Mouse (Mus musculus): ENCODE measurements at regions not wholly inside any gene's neighbourhood (a gene's known extent, or its start where the extent isn't known, plus 50 kb on each side); places are given as distances from the start of the nearest gene placed in this dataset.

DNA sequence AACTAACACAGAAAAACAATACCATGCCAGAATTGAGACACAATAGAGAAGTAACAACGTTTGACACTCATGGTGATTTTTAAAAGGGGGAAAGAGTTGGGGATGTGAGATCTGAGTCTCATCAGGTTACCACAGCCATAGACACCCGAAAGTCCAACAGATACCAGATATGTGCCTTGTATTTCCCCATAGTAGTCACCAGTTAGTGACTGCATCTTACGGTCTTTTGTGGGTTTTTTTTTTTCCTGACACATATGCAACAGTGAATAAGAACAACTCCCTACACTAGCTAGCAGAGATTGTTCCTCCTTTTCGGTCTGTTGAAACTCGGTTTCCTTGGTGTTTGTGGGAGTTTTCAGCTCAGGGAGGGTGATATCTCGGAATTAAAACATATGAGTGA, 127.4 kb downstream of the Zbtb18 start:
- DNase-seq, result no peak

DNA sequence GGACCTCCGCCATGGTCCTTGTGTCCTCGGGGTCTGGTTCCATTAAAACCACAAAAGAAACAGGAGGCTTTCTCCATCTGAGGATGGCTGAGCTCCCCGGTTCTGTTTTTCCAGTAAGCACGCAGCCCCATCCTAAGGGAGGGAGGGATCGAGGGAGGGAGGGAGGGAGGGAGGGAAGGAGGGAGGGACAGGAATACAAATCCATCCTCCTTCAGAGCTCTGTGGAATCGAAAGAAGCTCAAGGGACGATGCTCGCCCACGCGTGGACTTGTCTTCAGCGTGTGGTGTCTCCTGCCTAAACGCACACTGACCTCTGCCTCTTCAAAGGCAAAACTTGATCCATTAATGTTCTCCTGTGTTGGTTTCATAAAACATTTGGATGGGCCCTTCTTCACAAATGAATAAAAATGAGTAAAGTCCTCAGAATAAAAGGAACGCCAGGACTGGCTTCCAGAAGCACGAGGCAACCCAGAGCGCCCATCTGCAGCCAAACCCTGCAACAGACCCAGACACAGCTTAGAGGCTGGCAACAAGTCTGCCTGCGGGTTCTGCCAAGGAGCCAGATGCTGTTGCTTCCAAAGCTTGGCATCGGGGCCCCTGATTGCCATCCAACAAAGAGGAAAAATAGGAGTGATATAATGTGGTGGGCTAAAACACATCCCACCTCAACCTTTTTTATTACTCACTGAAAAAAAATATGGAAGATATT, 131.0 kb downstream of the Zbtb18 start:
- DNase-seq, result no peak

DNA sequence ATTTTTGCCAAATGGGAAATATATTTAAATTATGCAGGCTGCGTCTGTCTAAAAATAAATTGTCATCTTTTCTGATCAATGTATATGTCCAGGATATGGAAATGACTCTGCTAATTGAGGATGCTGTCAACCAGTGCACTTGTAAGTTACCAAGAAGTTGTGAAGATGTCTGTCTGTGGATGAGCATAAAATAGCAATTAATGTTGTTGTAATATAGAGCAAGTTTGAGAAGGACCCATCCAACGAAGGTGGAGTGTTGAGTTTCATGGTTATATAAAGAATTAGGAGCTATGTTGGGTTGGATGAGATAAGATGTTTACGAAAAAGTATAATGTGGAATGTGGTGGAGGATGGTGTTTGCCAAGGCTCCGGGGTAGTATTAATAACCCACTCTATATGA, 131.6 kb downstream of the Zbtb18 start:
- DNase-seq, result no peak

DNA sequence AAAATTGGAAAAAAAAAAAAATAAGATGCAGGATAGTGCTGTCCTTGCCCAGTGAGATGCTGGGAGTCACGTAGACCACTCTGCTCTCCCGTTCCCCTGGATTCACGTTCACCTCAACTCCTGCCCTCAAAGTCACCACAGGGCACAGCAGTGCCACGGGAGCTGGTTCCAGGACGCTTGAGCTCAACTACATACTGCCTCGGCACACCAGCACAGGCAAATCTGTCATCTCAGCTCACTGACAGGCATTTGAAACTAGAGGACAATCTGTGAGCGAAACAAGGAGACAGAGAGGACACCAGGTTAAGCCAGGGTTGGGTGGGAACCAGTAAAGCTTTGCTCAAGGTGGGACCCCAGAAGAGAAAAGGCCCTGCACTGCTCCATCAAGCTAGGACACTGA, 132.2 kb downstream of the Zbtb18 start:
- no peak for DNase-seq

DNA sequence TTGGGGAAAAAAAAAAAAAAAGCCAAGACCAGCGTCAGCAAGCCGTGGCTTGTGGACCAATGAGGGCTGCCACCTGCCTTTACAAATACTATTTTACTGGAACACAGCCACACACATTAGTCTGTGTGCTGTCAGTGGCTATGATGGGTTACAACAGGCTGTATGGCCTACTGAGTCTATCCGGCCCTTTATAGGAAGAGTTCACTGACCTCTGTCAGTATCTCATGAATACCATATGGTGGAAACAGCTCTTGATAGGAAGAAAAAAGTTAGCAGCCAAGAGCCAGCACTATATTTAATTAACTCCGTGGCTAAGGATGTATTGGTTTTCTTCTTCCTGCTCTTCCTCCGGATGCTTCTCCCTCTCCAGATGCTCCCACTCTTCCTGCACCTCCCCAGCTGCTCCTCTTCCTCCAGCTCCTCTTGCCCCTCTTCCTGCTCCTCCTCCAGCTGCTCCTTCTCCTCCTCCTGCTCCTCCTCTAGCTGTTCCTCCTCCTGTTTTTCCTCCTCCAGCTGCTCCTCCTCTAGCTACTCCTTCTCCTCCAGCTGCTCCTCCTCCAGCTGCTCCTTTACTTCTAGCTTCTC, 142.2 kb downstream of the Zbtb18 start:
- no peak for DNase-seq

DNA sequence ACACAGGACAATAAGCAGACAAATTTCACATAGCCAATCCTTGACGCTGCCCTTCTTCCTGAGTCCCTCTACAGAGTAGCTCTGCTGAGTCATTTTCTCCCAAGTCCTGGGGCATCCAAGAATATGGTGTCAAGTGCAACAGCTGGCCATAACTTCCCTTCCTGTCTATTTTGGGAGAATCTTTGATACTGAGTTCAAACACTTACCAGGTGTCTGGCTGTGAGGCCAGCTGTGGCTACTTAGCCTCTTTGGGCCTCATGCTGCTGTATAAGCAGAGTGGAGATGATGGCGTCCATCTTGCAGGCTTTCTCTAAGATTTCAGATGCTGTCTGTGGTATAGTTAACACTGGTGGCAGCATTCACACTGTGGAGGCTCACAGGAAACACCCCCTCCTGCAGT, 143.2 kb downstream of the Zbtb18 start:
- DNase-seq, result no peak

GRCm38 (mm10) chr1:177589034-177589433, 140.6 kb upstream of the 1700016C15Rik start:
- DNase-seq, result no peak

GRCm38 (mm10) chr1:177589656-177590055, 140.0 kb upstream of the 1700016C15Rik start:
- DNase-seq, result no peak

- no peak for DNase-seq
Measured at GRCm38 (mm10) chr1:177591742-177592141, 137.9 kb upstream of the 1700016C15Rik start.

- DNase-seq, result no peak
Measured at GRCm38 (mm10) chr1:177592337-177592736, 137.3 kb upstream of the 1700016C15Rik start.

- no peak for DNase-seq
Measured at GRCm38 (mm10) chr1:177594341-177594740, 135.3 kb upstream of the 1700016C15Rik start.

DNA sequence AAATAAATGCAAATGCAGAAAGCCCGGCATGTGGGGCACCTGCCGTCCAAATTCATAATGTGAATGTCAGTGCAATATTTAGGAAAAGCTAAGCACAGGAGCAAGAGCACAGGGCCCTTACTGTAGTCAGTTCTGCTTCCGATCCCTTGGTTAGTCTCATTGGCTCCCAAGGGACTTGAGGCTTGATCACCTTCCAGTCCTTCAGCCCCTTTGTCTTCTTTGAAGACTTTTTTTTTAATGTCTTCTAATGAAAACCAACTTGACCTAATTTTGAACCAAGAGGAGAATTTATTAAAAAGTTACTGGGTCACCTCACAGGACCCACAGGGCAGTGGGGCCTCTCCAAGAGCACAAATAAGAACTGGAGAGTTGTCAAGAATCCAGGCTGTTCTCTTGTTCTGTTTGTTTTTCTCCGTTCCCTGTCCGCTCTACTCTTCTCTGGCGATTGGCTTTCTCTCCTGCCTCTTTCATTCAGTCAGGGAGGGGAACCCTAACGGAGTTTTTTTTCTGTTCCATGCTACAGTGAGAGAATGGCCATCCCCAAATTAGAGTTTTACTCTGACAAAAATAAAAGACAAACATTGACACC, 134.2 kb upstream of the 1700016C15Rik start:
- DNase-seq, result no peak

- DNase-seq, result no peak
Measured at GRCm38 (mm10) chr1:177597036-177597435, 132.6 kb upstream of the 1700016C15Rik start.

DNA sequence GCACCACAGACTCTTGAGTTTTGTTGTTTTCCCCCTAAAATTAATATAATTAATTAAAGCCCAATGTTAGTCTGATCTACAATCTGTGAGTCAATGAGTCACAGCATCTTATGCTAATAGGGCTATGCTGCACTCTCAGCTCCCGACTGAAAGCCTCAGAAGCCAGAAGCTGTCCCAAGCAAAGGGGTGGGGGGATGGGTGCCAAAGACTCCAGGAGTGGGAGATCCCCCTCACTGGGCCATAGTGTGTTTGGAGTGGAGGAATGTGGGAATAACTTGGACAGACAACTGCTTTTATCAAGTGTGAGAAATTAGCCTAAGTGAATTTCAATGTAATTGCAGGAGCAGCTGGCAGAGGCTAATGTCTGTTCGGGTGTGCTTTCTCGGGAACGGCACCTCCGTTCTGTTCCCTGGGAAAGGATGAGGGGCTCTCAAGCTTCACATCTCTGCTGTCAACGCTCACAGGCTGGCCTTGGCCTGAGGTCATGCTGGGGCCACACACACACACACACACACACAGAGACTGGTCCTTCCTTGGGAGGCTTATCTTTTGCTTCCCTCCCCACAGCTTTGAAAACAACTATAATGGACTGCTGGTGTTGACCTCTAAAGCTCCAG, 124.2 kb upstream of the 1700016C15Rik start:
- no peak for DNase-seq

DNA sequence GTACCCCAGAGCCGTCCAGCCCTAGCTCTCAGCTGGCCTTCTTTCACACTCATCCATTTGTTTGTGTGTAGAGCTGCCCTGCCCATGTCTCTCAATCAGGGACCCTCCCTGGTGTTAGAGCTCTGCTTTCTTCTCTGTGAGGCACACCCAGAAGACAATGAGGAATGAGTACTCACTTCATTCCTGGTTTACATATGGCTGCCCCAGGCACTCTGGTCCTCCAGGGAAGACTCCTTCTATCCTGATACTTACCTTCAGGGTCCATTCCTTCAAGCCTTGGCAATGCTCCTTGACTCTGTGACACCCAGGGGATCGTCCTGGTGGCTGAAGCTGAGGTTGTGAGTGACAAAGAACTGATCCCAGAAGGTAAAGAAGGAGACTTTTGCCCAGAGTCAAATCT, 122.0 kb upstream of the 1700016C15Rik start:
- DNase-seq, result no peak

DNA sequence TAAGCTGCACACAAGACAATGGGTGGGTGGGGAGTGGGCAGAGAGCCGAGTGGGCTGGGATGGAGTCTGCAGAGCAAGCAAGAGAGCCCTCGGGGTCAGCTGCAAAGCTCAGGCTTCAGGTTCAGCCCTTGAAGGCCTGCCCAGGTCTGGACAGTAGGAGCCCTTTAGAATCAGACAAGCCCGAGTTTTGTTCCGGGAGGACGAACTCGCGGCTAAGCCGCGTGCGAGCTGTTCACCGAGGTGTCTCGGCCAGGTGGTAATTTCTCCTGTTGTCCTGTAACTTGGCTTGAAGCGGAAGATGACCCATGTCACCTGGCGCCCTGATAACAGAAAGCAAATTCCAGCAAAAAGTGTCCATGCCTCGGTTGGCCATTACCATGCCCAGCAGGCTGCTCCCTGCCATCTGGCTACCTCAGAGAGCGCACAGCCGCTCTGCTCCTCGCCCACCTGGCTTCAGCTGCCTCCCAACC, 121.0 kb upstream of the 1700016C15Rik start:
- DNase-seq, result no peak

DNA sequence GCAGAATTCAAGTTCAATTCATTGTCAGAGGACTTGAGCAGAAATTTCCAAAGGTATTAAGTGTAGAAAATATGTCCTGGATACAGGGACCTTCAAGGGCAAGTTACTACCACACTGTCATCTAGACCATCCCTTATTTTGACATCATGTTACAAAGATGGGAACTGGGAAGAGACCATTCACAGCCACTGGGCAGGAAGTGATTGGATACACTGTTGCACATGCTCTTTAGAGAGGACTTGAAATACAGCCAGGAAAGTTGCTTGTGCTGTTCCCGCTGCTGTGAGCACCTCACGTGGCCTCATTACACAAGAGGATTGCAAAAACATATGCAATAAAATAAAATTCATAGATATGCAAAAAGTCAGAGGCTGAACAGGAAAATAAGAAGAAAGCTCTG, 120.4 kb upstream of the 1700016C15Rik start:
- DNase-seq, result no peak

DNA sequence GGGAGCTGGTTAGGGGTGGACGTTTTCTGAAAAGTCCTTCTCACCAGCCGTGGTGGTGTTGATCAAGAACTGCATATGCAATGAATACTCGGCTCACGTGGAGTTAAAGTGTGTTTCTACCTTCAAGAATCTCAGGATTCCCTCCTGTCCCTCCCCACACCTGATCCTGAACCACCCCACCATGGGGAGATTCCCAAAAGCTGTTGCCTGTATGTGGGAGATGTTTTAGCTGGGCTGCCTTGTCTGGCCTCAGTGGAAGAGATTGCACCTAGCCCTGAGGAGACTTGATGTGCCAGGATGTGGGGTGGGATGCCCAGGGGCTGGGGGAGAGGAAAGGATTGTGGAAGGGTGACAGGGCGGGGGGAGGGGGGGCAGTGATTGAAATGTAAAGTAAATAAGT, 119.9 kb upstream of the 1700016C15Rik start:
- DNase-seq, result no peak

DNA sequence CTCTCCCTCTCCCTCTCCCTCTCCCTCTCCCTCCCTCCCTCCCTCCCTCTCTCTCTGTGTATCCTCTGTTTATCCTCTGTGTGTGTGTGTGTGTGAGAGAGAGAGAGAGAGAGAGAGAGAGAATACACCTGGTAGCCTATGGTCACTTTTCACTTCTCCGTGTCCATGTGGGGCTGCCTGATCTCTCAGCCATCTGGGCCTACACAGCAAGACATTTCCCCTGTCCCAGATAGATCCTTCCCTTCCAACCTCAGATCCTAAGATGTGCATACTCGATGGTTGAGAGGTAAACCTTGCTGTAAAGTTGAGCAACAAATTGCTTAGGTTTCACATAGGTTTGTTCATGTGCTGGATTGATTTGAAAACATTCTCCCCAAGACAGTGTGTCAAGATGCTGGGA, 119.5 kb upstream of the 1700016C15Rik start:
- no peak for DNase-seq

DNA sequence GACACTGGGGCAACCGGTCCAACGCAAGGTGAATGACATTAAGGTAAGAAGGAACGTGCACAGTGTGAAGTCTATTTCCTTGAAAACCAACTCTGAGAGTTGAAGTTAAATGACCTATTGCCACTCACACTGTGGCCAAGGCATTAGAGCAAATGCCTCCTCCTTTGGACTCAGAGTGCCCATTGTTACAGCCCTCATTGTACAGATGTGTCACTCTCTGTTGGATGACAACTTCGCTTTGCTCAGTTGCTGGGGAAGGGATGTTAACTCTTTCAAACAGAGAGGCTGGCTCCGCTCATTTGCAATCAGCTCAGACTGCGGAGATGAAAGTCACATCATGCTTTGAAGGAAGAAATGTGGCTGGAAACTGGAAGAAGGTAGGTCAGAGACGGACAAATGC, 117.1 kb upstream of the 1700016C15Rik start:
- no peak for DNase-seq

DNA sequence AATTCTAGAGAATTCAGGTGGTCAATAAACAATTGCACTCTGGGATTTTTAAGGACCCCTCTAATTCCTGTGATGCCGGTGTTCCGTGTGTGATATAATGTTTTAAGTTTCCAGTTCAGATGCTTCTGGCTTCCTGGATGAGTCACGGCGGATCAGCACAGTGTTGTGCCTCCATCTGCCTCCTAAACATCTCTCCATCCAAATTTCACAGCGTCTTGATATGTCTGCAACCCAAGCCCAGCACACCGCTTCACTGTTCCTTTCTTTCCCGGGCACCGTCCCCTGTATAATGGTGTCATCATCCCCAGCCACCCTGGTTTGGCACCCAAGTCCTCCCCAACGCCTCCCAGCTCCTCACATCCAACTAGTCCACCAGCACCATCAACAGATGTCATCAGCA, 114.0 kb upstream of the 1700016C15Rik start:
- DNase-seq, result no peak

- no peak for DNase-seq
Measured at GRCm38 (mm10) chr1:177616335-177617239, 113.0 kb upstream of the 1700016C15Rik start.

All from thymus, postnatal 25 days (tissue).